Mouse (Mus musculus) layer of hippocampus, adult 9-11 months (tissue): ENCODE results near the gene Syne1.

Source experiments
- DNase-seq: peaks from one replicate; pipeline ENCODE4 v3.0.0; 2022

Gene Syne1

DNA sequence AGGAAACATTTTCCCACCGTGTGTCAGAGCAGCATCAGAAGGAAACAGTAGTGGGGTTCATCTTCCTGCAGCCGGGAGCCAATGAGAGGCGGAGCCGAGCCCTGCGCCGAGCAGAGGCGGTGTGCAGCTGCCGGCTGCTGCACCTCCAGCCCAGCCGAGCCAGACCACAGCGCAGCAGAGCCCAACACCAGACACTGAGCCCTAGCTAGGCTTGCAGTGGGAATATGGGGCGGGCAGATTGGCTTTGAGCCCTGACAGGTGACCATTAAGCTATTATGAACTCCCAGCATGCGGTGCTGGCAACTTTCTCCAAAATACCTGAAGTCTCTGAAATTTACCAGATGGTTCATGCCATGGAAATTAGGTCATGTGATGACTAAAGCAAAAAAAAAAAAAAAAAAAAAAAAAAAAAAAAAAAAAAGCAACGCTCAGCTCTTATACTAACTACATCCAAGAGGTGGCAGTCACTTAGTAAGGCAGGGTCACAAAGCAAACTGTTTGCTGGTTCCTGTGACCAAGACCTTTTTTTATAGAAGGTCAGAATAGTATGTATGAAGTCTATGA is 356.5 kb downstream of the Syne1 start:
- peak; percentile 67 for DNase-seq

DNA sequence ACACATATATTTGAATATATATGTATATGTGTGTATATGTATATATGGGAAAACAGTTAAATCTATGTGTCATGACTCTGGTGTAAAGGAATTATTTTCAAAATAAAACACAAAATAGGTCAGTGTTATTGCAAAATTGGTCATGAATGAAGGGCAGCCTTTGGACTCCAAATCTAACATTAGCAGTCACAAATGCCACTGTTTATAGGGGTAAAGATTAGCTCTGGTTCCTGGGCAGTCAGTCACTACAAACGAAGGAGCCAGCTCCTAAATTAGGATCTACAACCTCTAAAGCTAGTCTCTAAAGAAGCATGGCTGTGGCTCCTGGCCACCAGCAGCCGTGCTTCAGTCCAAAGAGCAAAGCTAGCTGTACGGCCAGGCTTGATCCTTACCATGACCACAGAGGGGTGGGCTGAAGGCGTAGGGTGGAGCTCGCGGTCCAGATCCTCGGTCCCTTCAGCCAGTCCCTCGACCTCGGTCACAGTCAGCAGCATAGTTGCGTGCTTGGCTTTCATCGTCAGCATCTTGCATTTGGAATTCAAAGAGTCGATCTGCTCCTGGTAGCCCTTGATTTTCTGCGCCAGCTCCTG is 357.1 kb downstream of the Syne1 start:
- DNase-seq: no peak

DNA sequence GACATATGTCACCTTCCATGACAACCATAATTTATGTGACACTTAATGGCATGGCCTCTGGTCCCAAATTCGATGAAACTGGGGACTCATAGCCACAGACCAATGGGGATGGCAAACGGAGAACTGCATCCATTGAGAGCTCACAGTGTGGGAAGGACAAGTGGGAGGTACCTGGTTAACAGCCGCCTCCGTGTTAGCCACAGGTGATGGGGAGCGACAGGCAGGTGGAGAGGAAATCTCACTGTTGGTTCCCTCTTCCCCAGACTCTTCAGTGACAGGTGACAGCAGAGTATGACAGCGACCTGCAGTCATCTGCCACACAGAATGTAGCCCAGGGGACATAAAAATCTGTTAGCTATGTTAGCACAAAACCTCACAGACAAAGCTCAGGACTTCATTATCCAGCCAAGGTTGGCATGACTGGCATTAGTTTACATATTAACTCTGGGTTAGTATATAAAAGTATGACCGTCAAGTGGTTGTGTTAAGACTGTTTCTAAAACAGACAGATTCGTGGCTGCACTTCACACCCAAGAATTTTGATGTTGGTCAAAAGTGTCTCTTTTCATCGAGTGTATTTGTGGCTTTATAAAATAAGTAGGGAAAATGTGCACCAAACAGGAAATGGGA is 358.3 kb downstream of the Syne1 start:
- no peak for DNase-seq

DNA sequence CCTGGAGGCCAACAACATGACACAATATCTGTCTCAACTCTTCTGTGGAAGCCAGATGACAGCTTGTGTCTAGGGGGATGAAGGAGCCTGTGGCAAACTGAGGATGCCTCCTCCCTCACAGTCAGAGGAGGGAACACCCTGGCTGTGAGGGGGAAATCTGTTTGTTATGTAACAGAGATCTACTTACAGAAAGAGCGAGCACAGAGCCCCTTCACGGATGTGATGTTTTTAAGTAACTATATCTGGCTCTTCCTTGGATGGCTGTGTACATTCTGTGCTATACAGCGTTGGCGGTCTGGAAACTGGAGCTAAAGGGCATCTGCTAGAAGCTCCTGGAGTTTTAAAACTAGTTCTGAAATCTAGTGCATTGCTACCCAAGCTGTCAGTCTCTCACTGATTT is 360.5 kb downstream of the Syne1 start:
- DNase-seq: peak; percentile 55

DNA sequence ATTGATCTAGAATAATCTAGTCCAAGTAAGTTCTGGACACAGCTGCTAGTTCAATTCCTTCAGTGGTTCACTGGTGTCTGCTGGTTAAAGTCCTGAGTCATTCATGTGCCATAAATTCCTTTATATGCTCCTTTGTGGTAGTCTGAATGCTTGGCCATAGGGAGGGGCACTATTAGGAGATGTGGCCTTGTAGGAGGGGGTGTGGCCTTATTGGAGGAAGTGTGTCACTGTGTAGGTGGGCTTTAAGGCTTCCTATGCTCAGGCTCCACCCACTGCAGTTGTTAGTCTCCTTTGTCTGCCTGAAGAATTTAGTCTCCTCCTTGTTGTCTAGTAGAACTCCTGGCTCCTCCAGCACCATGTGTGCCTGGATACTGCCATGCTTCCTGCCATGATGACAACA is 362.4 kb downstream of the Syne1 start:
- DNase-seq: no peak

DNA sequence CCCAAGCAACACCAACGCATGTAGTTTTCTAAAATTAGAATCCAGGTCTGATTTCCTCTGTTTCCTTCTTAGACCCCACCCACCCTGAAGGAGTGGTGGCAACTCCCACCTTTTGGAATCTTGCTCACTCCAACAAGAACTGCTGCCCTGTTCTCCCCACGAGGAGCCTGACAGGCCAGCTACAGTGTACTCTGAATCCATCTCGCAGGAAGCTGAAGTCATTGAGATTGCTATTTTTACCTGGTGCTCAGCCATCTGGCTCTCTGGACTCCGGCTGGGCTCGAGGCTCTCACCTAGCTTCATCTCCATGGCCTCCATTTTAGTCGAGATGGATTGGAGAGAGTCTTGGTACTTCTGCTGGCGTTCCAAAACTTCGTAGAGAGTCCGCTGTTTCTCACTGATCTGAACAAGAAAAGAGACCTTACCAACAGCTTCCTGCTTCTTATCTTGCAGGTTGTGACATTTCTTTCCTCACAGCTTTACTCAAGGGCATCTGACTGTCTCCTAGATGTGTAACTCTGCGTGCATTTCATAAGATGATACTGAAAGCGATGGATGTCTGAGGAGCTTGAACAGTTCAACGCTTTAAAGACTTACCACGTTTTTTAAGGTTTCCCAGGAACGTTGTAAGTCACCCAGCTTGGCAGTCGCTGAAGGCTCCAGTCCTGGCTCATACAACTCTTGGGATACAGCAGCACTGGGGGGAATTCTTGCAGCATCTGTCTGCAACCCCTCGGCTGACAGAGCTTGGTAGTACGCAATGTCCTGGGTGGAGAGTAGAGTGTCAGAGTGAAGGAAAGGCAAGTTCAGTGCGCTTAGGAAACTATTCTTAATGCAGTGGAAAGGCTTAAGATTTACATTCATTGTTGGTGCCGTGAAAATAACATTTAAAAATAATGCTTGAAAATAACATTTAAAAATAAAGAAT is 365.9 kb downstream of the Syne1 start:
- DNase-seq: no peak

DNA sequence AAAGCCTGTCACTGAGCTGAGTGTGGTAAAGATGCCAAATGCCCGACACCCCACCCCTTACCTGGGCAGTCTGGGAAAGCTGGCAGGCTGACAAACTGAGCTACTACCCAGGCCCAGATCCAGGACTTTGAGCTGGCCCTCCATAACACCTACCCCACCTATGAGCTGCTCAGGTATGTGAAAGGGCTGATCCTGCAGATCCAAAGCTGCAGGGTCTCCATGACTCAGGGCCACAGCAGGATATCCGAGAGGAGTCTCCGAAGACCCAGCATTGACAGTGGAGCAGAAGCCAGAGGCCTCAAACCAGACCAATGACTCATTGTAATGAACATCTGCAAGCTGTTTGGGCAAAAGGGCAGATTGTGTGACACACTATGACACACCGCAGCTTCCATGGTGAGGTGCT is 369.5 kb downstream of the Syne1 start:
- no peak for DNase-seq

DNA sequence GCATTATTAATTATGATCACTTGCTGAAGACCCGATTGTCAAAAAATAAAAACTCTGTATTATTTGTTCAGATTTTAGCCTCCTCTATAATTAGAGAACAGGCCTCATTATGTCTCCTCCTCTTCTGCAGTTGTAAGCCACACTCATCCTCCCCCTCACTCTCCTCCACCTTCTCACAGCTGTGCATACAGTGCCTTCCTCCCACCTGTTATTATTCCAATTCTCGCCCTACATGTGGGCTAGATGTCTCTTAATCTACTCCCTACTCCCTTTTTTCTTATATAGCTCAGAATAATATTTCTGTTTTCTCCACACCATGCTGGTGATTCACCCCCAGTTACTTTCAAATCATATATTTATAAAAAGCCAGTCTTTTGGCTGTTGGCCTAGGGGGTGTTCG is 371.4 kb downstream of the Syne1 start:
- peak; percentile 45 for DNase-seq

DNA sequence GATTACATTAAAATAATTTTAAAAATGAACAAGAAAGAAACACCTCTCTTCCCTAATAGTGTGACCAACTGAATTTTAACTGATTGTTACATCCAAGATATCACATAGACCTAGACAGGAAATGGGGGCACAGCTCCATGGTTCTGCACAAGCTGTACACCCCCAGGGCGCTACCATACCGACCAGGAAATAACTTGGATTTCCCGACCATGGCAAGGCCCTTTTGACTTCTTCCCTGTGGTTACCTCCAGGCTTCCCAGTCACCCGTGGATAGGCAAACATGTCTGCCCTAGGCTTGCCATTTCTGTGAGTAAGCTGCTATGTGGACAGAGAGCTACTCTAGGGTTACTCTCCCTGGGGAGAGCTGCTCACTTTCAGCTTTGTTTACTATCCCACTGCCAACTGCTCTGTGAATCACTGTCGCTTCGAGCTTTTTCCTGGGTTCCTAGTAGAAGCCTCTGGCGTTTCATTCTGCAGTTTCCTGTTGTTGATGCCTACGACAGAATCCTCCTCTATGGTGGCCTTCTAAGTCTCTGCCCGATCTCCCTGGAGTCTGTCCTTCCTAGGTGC is 373.8 kb downstream of the Syne1 start:
- DNase-seq: no peak

DNA sequence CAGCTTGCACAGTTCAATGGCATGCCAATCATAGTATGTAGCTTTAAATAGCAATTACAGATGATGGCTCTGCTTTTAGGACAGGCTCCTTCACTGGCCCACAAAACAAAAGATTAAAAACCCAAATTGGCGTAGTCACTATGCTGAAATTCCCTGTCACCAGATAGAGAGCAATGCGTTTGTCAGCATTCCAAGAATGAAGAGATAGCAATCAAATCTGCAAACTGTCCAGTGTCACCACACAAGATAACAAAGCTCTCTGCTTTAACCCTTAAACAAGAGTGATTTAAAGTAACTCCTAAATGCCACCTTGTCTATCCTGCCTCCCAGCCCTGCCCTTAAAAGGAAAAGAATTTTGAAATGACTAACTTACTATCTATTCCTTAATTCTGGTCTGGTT is 374.9 kb downstream of the Syne1 start:
- no peak for DNase-seq

DNA sequence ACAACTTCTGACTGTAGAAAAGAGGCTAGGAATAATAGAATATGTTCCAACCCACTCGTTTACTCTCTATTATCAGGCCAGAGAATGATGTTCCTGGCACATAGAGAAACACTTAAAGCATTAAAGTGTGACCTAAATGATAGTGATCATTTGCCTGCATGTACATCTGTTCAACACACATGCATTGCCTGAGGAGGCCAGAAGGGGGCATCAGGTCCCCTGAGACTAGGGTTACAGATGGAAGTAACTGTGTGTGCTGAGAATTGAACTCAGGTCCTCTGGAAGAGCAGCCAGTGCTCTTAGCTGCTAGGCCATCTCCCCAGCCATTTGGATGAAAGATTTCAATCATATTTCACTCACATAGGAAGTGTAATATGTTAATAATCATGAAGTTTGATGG is 380.9 kb downstream of the Syne1 start:
- no peak for DNase-seq

DNA sequence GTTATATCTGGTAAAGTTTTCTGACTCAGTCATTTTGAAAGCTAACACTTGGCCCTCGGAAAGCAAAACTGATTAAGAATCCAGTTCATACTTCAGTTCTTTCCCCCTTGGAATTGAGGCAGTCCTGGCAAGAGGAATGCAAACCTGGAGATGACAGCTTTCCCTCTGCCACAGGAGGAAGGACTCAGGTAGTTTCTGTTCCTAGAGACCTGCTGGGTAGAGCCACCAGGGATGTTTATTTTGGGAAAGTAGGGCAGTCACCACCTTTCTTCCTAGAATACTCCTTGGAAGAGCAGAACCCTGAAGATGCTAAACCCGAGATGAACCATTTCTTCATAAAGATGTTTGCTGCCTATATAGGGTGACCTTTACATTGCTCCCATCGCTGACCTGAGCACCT is 383.8 kb downstream of the Syne1 start:
- no peak for DNase-seq

DNA sequence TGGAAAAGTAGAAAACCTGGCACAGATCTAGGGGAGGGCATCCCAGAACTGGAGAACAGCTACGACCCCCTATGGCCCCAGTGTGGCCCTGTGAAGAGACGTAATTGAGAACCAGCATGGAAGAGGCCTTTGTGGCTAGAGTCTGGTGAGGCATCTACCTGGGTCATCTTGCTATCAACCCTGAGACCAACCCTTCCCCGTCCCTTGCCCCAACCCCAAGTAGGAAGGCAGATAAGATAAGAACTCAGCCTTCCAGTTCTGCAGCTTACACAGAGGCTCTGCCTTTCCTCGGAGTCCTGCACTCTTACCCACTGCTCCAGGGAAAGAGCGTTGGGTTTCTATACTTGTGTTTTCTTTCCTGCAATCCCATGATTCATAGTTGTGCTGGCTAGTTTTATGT is 385.8 kb downstream of the Syne1 start:
- no peak for DNase-seq

DNA sequence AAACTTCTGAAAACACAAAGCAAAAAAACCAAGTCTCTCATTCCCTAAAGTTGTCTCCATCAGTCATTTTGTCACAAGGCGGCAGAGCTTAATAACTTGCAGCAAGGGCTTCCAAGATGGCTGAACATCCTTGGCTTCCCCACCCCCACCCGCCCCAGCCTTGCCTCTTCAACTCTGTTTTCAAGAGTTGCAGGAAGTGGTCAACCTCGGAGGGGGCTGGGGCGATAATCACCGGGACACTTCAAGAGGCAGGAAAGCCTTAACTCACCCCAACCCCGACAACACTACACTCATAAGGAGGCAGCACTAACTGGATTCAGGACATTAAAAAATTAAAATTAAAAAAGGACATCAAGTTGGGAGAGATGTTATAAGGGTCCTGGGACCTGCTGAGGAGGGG is 387.5 kb downstream of the Syne1 start:
- DNase-seq: no peak

DNA sequence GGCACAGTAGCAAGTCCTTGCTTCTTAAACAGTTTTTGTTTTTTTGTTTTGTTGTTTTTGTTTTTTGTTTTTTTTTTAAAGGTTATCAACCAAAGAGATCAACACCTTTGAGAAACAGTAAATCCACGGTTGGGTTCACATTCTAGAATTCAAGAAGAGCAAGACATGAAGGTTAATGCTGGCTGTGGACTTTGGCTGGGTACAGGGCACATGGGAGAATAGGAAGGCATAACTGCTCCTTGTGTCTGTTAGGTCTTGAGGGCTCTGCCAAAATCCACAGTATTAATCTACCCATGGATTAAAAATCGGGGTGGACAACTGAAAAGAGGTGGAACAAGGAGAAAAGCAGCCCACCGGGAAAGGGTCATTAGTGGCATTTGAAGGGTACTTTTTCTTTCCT is 388.0 kb downstream of the Syne1 start:
- DNase-seq: no peak

DNA sequence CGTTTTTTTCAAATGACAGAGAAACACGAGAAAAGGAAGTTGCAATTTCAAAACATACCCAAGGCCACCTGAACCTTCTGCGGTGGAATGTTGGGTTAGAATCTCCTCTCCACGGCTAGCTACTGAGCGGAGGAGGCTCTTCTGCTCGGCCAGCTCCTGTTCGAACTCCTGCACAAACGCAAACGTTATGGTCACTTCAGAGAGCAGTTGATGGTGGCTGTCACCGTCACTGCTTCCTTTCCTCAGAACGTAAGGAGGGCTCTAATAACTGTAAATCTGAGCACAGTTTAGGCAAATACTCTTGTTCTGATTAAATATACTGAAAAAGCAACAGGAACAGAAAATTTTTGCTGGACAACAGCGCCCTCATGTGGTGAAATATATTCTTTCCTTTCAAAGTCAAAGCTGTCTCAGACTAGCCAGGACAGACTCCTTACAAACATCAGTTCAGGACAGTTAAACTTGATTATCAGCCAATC is 389.8 kb downstream of the Syne1 start:
- DNase-seq: no peak

DNA sequence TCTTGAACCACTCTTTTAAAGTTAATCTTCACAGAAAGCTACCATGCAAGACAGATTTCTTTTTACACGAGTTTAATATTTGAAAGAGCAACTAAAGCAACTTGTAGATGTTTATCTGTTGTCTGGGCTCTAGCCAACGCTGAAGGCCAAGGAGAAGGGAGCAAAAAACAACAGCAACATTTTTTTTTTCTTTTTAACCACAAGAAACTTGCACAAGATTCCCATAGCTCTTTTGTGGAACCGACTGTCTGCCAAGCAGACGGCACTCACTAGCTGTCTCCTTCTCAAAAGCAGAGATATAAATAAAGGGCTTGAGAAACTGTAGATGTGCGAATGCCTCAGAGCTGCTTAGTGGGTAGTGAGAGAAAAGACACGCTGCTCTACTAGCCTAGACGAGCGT is 391.6 kb downstream of the Syne1 start:
- no peak for DNase-seq

DNA sequence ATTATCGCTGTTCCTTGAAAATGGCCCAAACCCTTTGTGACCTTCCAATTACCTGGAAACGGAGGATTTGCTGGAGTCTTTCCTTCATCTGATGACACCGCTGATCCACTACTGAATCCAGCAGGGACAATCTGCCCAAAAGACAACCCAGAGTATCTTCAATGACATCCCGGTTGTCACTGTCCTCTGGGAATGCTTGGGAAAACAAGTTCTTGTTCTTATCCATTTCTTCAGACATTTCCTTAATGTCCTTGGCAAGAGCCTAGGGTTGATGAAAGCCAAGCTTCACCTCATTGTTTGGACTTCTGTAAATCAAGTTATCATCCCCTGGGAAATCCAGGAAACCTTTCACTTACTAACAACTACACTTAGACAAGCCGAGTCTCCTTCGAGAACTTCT is 398.2 kb downstream of the Syne1 start:
- DNase-seq: no peak

DNA sequence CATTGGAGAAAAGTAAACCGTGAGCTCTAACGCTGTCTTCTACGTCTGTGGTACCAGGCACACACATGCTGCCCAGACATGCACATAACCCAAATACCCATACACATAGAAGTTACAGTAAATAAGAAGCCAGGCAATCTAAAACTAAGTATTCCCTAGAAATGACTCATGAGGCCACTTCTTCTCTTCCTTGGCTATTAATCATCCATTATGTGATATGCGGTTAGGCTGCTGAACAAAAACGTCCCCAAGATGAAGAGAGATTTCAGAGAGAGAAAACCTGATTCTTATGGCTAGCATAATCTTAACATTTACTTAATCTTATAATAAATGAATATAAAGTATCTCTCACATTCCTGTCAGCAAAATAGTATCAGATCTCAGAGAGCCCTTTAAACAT is 409.8 kb downstream of the Syne1 start:
- DNase-seq: no peak

DNA sequence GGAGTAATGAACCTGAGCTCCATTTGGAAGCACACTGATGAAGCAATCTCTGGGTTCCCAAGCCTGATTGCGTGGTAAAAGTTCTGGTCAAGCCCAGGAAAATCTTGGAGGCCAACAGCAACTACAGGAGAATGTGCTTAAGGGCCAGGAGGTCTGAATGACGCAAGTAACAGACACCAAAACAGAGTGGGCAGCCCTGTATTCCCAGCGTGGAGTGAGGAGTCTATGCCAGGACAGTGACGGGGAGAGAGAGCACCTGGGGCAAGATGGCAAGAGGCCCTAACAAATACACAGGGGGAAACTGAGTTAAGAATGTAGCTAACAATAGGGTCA is 411.4 kb downstream of the Syne1 start:
- no peak for DNase-seq

DNA sequence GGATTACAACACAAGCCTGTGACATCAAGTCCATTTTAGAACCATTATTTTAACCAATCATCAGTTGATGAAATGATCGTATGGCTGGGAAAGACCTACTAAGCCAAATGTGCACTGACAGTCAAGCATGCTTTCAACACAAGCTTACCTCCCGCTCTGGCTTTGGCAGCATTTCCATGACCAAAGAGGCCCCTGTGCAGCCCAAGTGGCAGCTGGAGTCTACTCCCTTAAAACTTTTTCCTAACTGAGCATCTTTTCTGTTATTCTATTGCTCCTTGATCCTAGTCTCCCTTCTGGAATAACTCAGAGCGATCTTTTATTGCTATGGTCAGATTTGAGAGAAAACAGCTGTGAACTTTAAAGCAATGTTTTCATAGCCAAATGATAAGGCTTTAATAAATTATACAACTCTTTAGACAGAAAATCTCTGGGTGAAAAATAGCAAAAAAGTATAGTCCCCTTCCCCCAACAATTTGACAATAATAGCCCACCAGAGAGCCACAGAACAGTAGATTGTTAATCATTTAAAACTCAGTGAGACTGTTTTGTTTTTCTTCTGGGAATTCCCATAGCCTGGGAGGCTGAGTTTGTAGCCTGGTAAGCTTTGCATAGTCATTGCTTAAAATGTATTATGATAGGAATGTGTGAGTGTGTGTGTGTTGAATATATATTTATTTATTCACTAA is 411.9 kb downstream of the Syne1 start:
- DNase-seq: no peak

DNA sequence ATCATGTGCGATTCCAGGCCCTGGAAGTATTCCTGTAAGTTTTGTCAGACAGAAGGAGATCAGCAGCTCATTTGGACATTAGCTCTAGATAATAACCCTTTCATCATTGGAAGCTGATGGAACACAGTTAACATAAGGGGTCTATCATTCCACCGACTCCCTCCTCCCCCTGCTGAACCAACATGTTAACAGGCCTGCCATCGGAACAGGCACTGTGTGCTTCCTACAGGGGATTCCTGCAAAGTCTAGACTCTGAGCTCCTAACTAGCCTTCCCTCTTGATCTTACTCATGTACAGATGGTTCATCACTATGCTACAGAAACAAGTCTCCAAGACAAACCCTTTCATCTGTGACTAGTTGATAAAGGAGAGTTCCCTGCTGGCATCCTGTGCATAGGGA is 419.2 kb downstream of the Syne1 start:
- DNase-seq: no peak

DNA sequence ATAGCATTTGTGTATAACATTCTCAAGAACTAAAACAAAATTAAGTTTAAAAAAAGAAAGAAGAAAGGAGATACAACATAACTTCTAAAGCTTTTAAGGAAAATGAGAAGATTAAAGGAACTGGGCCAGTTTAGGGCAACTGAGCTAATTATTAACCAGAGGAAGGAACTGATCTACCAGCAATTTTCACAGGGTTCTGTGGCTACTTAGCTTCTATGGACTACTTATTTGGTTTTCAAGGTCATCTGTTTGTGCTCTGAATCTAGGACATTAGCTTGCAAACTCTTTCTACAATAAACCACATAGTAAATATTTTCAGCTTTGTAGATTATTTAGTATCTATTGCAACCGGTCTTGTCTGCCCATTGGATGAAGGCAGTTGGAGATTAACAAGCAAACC is 420.8 kb downstream of the Syne1 start:
- DNase-seq: no peak
